Mouse (Mus musculus) lung, postnatal 0 days (tissue): Measurements from ENCODE around the gene Pot1a. TPM values are rescaled to one million over a fixed set of nuclear protein-coding genes. Genes with fewer than 3 reads are reported as not detected.

Source experiments
- ATAC-seq: fragments of 200-750 bp; cut with Nextera tagmentation; 2 replicates; pipeline ENCODE4 v1.8.0; 2017; ENCODE audit warnings: moderate library complexity
- DNase-seq: peaks from one replicate; pipeline ENCODE4 v3.0.0-alpha.2; 2016; ENCODE audit warnings: low spot score
- H3K27ac ChIP-seq: fragments of 300-500 bp; sonication (generic); 2 replicates; pipeline ENCODE4 v1.5.1; 2014; ENCODE audit warnings: antibody characterized with exemption, mild to moderate bottlenecking, low read length, mixed read lengths
- H3K27me3 ChIP-seq: fragments of 300-500 bp; sonication (generic); replicated peaks from 2 replicates; pipeline ENCODE4 v1.6.1; 2014; ENCODE audit warnings: low read length, mixed read lengths; ENCODE audit not compliant: insufficient read depth
- H3K36me3 ChIP-seq: fragments of 300-500 bp; sonication (generic); 2 replicates; pipeline ENCODE4 v1.6.1; 2014; ENCODE audit warnings: low read length, mixed read lengths; ENCODE audit not compliant: insufficient read depth
- H3K4me1 ChIP-seq: fragments of 300-500 bp; sonication (generic); 2 replicates; pipeline ENCODE4 v1.6.1; 2014; ENCODE audit warnings: antibody characterized with exemption, low read depth, low read length, mixed read lengths; ENCODE audit not compliant: insufficient read depth
- H3K4me2 ChIP-seq: fragments of 300-500 bp; sonication (generic); replicated peaks from 2 replicates; pipeline ENCODE4 v1.6.1; 2014; ENCODE audit warnings: low read depth, mild to moderate bottlenecking, low read length, moderate library complexity, mixed read lengths
- H3K4me3 ChIP-seq: fragments of 300-500 bp; sonication (generic); 2 replicates; pipeline ENCODE4 v1.5.1; 2014; ENCODE audit warnings: low read depth, low read length
- H3K9ac ChIP-seq: fragments of 300-500 bp; sonication (generic); replicated peaks from 2 replicates; pipeline ENCODE4 v1.6.1; 2014; ENCODE audit warnings: low read depth, mild to moderate bottlenecking
- H3K9me3 ChIP-seq: fragments of 300-500 bp; sonication (generic); 2 replicates; pipeline ENCODE4 v1.6.1; 2016; ENCODE audit warnings: low read length, mixed read lengths
- CTCF ChIP-seq: IDR thresholded peaks from 2 replicates; pipeline ENCODE4 v1.5.1; 2016; ENCODE audit warnings: antibody characterized with exemption, mild to moderate bottlenecking
- EP300 ChIP-seq: IDR thresholded peaks from 2 replicates; pipeline ENCODE4 v1.6.1; 2016; ENCODE audit warnings: antibody characterized with exemption, mild to moderate bottlenecking, control low read depth
- WGBS: fragments of 180-500 bp; shearing (Covaris S2); extraction: QIAGEN DNeasy Blood & Tissue Kit; methylation state at CpG from one replicate; pipeline ENCODE4 v1.1.7; 2014; 5-methylcytosine and 5-hydroxymethylcytosine counted together
- polyA plus RNA-seq: library from polyadenylated mRNA; unstranded; fragments of >200 nt; fragmentation: Nextera tagmentation; extraction: Ambion mirVana; gene quantifications from 2 replicates; pipeline ENCODE4 v1.2.1, GENCODE M21; 2015

Pot1a gene
- polyA plus RNA-seq, 1 experiment from 2014 or later = 16.3 TPM

GRCm38 (mm10) chr6:25767552-25767951 is 41.5 kb downstream of the Pot1a start:
- DNase-seq (no peak), ATAC-seq (no peak)
- TF ChIP-seq CTCF = no peak
- no peak for TF ChIP-seq EP300
- no peaks in the 10 kb centered on the region for H3K9me3 ChIP-seq
- H3K27me3 ChIP-seq = no peaks in the 10 kb centered on the region
- no peak overlapping the region for H3K9ac ChIP-seq
- no peak overlapping the region for H3K27ac ChIP-seq
- no peak overlapping the region for H3K4me2 ChIP-seq
- H3K4me1 ChIP-seq = no peaks in the 10 kb centered on the region
- 81% methylated on average over 8 of the region's 8 CpGs for WGBS
- peaks cover 16% of the 10 kb centered on the region; the same call in 1 of the 2 replicates for H3K36me3 ChIP-seq
- no peak overlapping the region for H3K4me3 ChIP-seq

DNA sequence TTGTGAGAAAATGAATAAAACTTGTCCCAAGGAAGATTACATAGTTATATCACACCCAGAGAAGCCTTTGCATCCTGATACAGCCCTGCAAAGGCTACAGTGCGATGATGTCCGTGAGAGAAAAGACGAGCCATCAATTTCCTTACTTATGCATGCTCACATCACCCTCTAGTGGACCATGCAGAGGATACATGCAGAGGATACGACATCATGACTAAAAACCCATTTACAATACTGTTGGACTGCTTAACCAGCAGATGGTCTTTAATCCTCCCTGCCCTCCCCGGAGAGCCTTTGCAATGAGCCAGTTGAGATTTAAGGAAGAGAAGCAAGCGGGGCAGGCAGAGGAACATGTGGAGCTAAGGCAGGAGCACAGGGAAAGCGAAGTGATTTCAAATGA is 42.0 kb downstream of the Pot1a start:
- no peaks in the 10 kb centered on the region for H3K9me3 ChIP-seq
- no peak for ATAC-seq
- no peaks in the 10 kb centered on the region for H3K4me1 ChIP-seq
- H3K4me2 ChIP-seq = no peak overlapping the region
- DNase-seq = peak; percentile 21
- TF ChIP-seq CTCF = peak; percentile 69
- no peak for TF ChIP-seq EP300
- no peak overlapping the region for H3K9ac ChIP-seq
- no peaks in the 10 kb centered on the region for H3K27me3 ChIP-seq
- 61% methylated on average over 7 of the region's 7 CpGs for WGBS
- no peak overlapping the region for H3K4me3 ChIP-seq
- peaks cover 16% of the 10 kb centered on the region; the same call in 1 of the 2 replicates for H3K36me3 ChIP-seq
- H3K27ac ChIP-seq = no peak overlapping the region

GRCm38 (mm10) chr6:25766283-25766682 is 42.8 kb downstream of the Pot1a start:
- no peak overlapping the region for H3K9ac ChIP-seq
- peaks cover 16% of the 10 kb centered on the region; the same call in 1 of the 2 replicates for H3K36me3 ChIP-seq
- H3K4me3 ChIP-seq = no peak overlapping the region
- no peak overlapping the region for H3K27ac ChIP-seq
- no peak for ATAC-seq
- H3K4me2 ChIP-seq = no peak overlapping the region
- 73% methylated on average over 10 of the region's 10 CpGs for WGBS
- H3K27me3 ChIP-seq = no peaks in the 10 kb centered on the region
- H3K9me3 ChIP-seq = no peaks in the 10 kb centered on the region
- no peak for DNase-seq
- TF ChIP-seq CTCF (no peak), EP300 (no peak)
- H3K4me1 ChIP-seq = no peaks in the 10 kb centered on the region

GRCm38 (mm10) chr6:25752651-25753050 is 56.4 kb downstream of the Pot1a start:
- WGBS = 78% methylated on average over 1 of the region's 1 CpGs
- Histone ChIP-seq H3K4me1 (no peaks in the 10 kb centered on the region), H3K9ac (no peak overlapping the region), H3K36me3 (peaks cover 10% of the 10 kb centered on the region; the same call in 1 of the 2 replicates), H3K4me2 (no peak overlapping the region), H3K9me3 (no peaks in the 10 kb centered on the region), H3K27ac (no peak overlapping the region), H3K4me3 (no peak overlapping the region), H3K27me3 (no peaks in the 10 kb centered on the region)
- DNase-seq (no peak), ATAC-seq (no peak)
- TF ChIP-seq EP300 (no peak), CTCF (no peak)

DNA sequence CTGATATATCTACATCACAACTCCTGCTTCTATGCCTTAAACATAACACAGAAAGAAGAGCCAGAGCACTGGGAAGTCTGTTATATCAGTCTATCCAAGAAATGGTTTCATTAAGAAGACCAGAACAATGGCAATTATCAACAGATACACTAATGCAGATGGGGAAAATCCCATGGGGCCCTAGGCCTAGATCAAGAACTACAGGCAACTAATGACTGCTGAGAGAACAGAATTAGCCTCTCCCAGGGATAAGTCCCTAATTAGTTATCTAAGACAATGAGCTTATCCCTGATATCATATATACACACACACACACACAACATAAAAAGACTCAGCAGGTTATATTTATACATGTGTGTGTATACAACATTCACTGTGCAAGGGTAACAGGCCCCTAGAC is 72.5 kb downstream of the Pot1a start:
- H3K9ac ChIP-seq = no peak overlapping the region
- no peaks in the 10 kb centered on the region for H3K9me3 ChIP-seq
- ATAC-seq = no peak
- no peaks in the 10 kb centered on the region for H3K4me1 ChIP-seq
- H3K4me3 ChIP-seq = no peak overlapping the region
- no peak overlapping the region for H3K4me2 ChIP-seq
- no peak overlapping the region for H3K27ac ChIP-seq
- DNase-seq = no peak
- H3K36me3 ChIP-seq = no peaks in the 10 kb centered on the region
- TF ChIP-seq CTCF (no peak), EP300 (no peak)
- no peaks in the 10 kb centered on the region for H3K27me3 ChIP-seq

GRCm38 (mm10) chr6:25726560-25726959 is 82.5 kb downstream of the Pot1a start:
- no peak overlapping the region for H3K27ac ChIP-seq
- no peak overlapping the region for H3K4me2 ChIP-seq
- no peak for ATAC-seq
- no peaks in the 10 kb centered on the region for H3K9me3 ChIP-seq
- TF ChIP-seq EP300 = no peak
- no peak for TF ChIP-seq CTCF
- H3K9ac ChIP-seq = no peak overlapping the region
- no peak overlapping the region for H3K4me3 ChIP-seq
- no peaks in the 10 kb centered on the region for H3K27me3 ChIP-seq
- WGBS = 75% methylated on average over 1 of the region's 1 CpGs
- H3K36me3 ChIP-seq = no peaks in the 10 kb centered on the region
- H3K4me1 ChIP-seq = no peaks in the 10 kb centered on the region
- DNase-seq = no peak

DNA sequence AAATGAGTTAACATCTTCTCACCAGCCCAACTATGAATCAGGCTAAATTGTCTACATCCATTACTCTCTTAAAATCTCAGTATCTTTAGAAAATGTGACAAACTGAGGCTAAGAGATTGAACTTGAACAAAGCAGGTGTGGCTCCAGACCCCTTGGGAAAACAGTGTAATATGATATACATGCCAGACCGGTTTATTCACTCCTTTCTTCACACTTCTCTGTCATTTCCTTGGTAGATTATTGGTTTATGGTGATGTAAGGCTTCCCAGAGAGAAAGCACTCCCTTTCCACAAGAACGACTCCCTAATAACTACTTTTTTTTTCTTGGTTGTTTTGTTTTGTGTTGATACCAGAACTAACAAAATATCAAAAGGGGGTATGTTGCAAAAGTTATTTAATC is 98.4 kb downstream of the Pot1a start:
- H3K9ac ChIP-seq = no peak overlapping the region
- peak; percentile 11 for DNase-seq
- 10% methylated on average over 2 of the region's 2 CpGs for WGBS
- ATAC-seq = no peak
- no peak overlapping the region for H3K4me2 ChIP-seq
- no peak overlapping the region for H3K27ac ChIP-seq
- H3K27me3 ChIP-seq = no peaks in the 10 kb centered on the region
- no peaks in the 10 kb centered on the region for H3K9me3 ChIP-seq
- no peak overlapping the region for H3K4me3 ChIP-seq
- H3K36me3 ChIP-seq = no peaks in the 10 kb centered on the region
- H3K4me1 ChIP-seq = no peaks in the 10 kb centered on the region
- TF ChIP-seq EP300 = no peak
- no peak for TF ChIP-seq CTCF
